Mouse (Mus musculus): Measurements from ENCODE around the gene Slc16a5. TPM values are rescaled to one million over a fixed set of nuclear protein-coding genes. Genes with fewer than 3 reads are reported as not detected.

The Slc16a5 gene
- polyA plus RNA-seq, 1 experiment from 2014 or later = 0.08 TPM

- Histone ChIP-seq H3K4me1 (replicated peaks) (peaks cover 18% of the 10 kb centered on the region), H3K36me3 (replicated peaks) (peaks cover 52% of the 10 kb centered on the region), H3K4me2 (no peak overlapping the region), H3K9me3 (replicated peaks) (no peaks in the 10 kb centered on the region), H3K27ac (replicated peaks) (no peak overlapping the region), H3K9ac (no peak overlapping the region), H3K4me3 (replicated peaks) (no peak overlapping the region), H3K27me3 (peaks cover 12% of the 10 kb centered on the region)
- no peak for ATAC-seq (ENCODE audit: insufficient read depth)
- WGBS (ENCODE audit: insufficient replicate concordance) = 82% methylated on average over 6 of the region's 6 CpGs
Measured at GRCm38 (mm10) chr11:115430561-115430960, 31.7 kb upstream of the Slc16a5 start.

- peak overlapping the region; percentile 55; the same call in 1 of the 2 replicates for H3K27ac ChIP-seq (replicated peaks)
- peaks cover 37% of the 10 kb centered on the region for H3K36me3 ChIP-seq (replicated peaks)
- no peak overlapping the region for H3K4me3 ChIP-seq (replicated peaks)
- H3K9ac ChIP-seq = no peak overlapping the region
- H3K9me3 ChIP-seq (replicated peaks) = no peaks in the 10 kb centered on the region
- WGBS (ENCODE audit: insufficient replicate concordance) = 57% methylated on average over 4 of the region's 4 CpGs
- peak; percentile 33 for ATAC-seq (ENCODE audit: insufficient read depth)
- H3K27me3 ChIP-seq = peaks cover 34% of the 10 kb centered on the region
- peaks cover 29% of the 10 kb centered on the region for H3K4me1 ChIP-seq (replicated peaks)
- no peak overlapping the region for H3K4me2 ChIP-seq
Measured at GRCm38 (mm10) chr11:115432814-115433213, 29.5 kb upstream of the Slc16a5 start.

- WGBS (ENCODE audit: insufficient replicate concordance) = 68% methylated on average over 6 of the region's 6 CpGs
- peaks cover 36% of the 10 kb centered on the region for H3K36me3 ChIP-seq (replicated peaks)
- H3K27ac ChIP-seq (replicated peaks) = peak overlapping the region; percentile 55
Measured at GRCm38 (mm10) chr11:115433342-115433741, 28.9 kb upstream of the Slc16a5 start.

GRCm38 (mm10) chr11:115435596-115436337, 26.5 kb upstream of the Slc16a5 start:
- H3K9ac ChIP-seq = no peak overlapping the region
- peaks cover 34% of the 10 kb centered on the region for H3K27me3 ChIP-seq
- WGBS (ENCODE audit: insufficient replicate concordance) = 6% methylated on average over 31 of the region's 31 CpGs

More at GRCm38 (mm10) chr11:115433342-115433741, 28.9 kb upstream of the Slc16a5 start:
- H3K4me3 ChIP-seq (replicated peaks) = no peak overlapping the region
- H3K9ac ChIP-seq = no peak overlapping the region
- no peak overlapping the region for H3K4me2 ChIP-seq
- H3K4me1 ChIP-seq (replicated peaks) = peaks cover 26% of the 10 kb centered on the region
- H3K9me3 ChIP-seq (replicated peaks) = no peaks in the 10 kb centered on the region
- H3K27me3 ChIP-seq = peaks cover 34% of the 10 kb centered on the region
- ATAC-seq (ENCODE audit: insufficient read depth) = no peak

GRCm38 (mm10) chr11:115437571-115438122, 24.6 kb upstream of the Slc16a5 start:
- 59% methylated on average over 5 of the region's 5 CpGs for WGBS (ENCODE audit: insufficient replicate concordance)
- H3K27ac ChIP-seq (replicated peaks) = no peak overlapping the region
- no peak for ATAC-seq (ENCODE audit: insufficient read depth)
- H3K9ac ChIP-seq = no peak overlapping the region
- no peaks in the 10 kb centered on the region for H3K9me3 ChIP-seq (replicated peaks)
- peaks cover 26% of the 10 kb centered on the region for H3K4me1 ChIP-seq (replicated peaks)
- H3K36me3 ChIP-seq (replicated peaks) = no peaks in the 10 kb centered on the region
- no peak overlapping the region for H3K4me2 ChIP-seq
- no peak overlapping the region for H3K4me3 ChIP-seq (replicated peaks)
- peaks cover 37% of the 10 kb centered on the region for H3K27me3 ChIP-seq

More at GRCm38 (mm10) chr11:115435596-115436337, 26.5 kb upstream of the Slc16a5 start:
- 0 out of 2 replicates have a peak overlapping the region, but pooled peaks have one; percentile 10 for H3K4me3 ChIP-seq (replicated peaks)
- H3K9me3 ChIP-seq (replicated peaks) = no peaks in the 10 kb centered on the region
- peaks cover 26% of the 10 kb centered on the region for H3K4me1 ChIP-seq (replicated peaks)
- no peak overlapping the region for H3K27ac ChIP-seq (replicated peaks)
- H3K36me3 ChIP-seq (replicated peaks) = peaks cover 14% of the 10 kb centered on the region
- peak overlapping the region; percentile 53 for H3K4me2 ChIP-seq
- no peak for ATAC-seq (ENCODE audit: insufficient read depth)

- H3K4me3 ChIP-seq (replicated peaks) = no peak overlapping the region
- H3K4me2 ChIP-seq = no peak overlapping the region
- H3K27ac ChIP-seq (replicated peaks) = no peak overlapping the region
- peaks cover 37% of the 10 kb centered on the region for H3K27me3 ChIP-seq
- H3K9me3 ChIP-seq (replicated peaks) = no peaks in the 10 kb centered on the region
- H3K4me1 ChIP-seq (replicated peaks) = peaks cover 19% of the 10 kb centered on the region
- H3K9ac ChIP-seq = no peak overlapping the region
- ATAC-seq (ENCODE audit: insufficient read depth) = no peak
- WGBS (ENCODE audit: insufficient replicate concordance) = 55% methylated on average over 3 of the region's 3 CpGs
- H3K36me3 ChIP-seq (replicated peaks) = no peaks in the 10 kb centered on the region
Measured at GRCm38 (mm10) chr11:115439326-115439725, 22.9 kb upstream of the Slc16a5 start.

- Histone ChIP-seq H3K9me3 (replicated peaks) (no peaks in the 10 kb centered on the region), H3K4me2 (no peak within 1 kb of the TSS), H3K9ac (no peak within 1 kb of the TSS), H3K36me3 (replicated peaks) (no peaks in the 10 kb centered on the region), H3K4me3 (replicated peaks) (no peak within 1 kb of the TSS), H3K4me1 (replicated peaks) (peaks cover 19% of the 10 kb centered on the region), H3K27ac (replicated peaks) (no peak within 1 kb of the TSS), H3K27me3 (peaks cover 31% of the 10 kb centered on the region)
- ATAC-seq (ENCODE audit: insufficient read depth) = no peak
- WGBS (ENCODE audit: insufficient replicate concordance) = 73% methylated on average over 9 of the region's 9 CpGs
Measured at GRCm38 (mm10) chr11:115439906-115440595, 22.2 kb upstream of the Slc16a5 start, which contains the start of gene Trim80. Trim80 (plus strand) TSS chr11:115440545.

- no peak overlapping the region for H3K4me2 ChIP-seq
- no peak overlapping the region for H3K4me3 ChIP-seq (replicated peaks)
- whole genome bisulfite sequencing (ENCODE audit: insufficient replicate concordance) = 55% methylated on average over 15 of the region's 15 CpGs
- H3K4me1 ChIP-seq (replicated peaks) = peaks cover 14% of the 10 kb centered on the region
- H3K36me3 ChIP-seq (replicated peaks) = no peaks in the 10 kb centered on the region
- H3K9me3 ChIP-seq (replicated peaks) = no peaks in the 10 kb centered on the region
- H3K27ac ChIP-seq (replicated peaks) = no peak overlapping the region
- peaks cover 17% of the 10 kb centered on the region for H3K27me3 ChIP-seq
- ATAC-seq (ENCODE audit: insufficient read depth) = no peak
- H3K9ac ChIP-seq = no peak overlapping the region
Measured at GRCm38 (mm10) chr11:115441417-115441816, 20.9 kb upstream of the Slc16a5 start.

- 36% methylated on average over 3 of the region's 3 CpGs for WGBS (ENCODE audit: insufficient replicate concordance)
- H3K9ac ChIP-seq = no peak overlapping the region
Measured at GRCm38 (mm10) chr11:115446906-115447305, 15.4 kb upstream of the Slc16a5 start.

GRCm38 (mm10) chr11:115447321-115447885, 14.9 kb upstream of the Slc16a5 start:
- Histone ChIP-seq H3K9me3 (replicated peaks) (no peaks in the 10 kb centered on the region), H3K4me1 (replicated peaks) (peaks cover 15% of the 10 kb centered on the region), H3K9ac (no peak overlapping the region), H3K4me2 (peak overlapping the region; percentile 31), H3K36me3 (replicated peaks) (no peaks in the 10 kb centered on the region), H3K27me3 (no peaks in the 10 kb centered on the region; the same call in 1 of the 2 replicates), H3K4me3 (replicated peaks) (peak overlapping the region; percentile 12; the same call in 1 of the 2 replicates), H3K27ac (replicated peaks) (peak overlapping the region; percentile 68)
- 65% methylated on average over 11 of the region's 11 CpGs for WGBS (ENCODE audit: insufficient replicate concordance)
- ATAC-seq (ENCODE audit: insufficient read depth) = no peak

More at GRCm38 (mm10) chr11:115446906-115447305, 15.4 kb upstream of the Slc16a5 start:
- ATAC-seq (ENCODE audit: insufficient read depth) = no peak
- H3K4me3 ChIP-seq (replicated peaks) = no peak overlapping the region
- H3K4me2 ChIP-seq = peak overlapping the region; percentile 31
- H3K4me1 ChIP-seq (replicated peaks) = peaks cover 15% of the 10 kb centered on the region
- H3K27ac ChIP-seq (replicated peaks) = peak overlapping the region; percentile 68
- no peaks in the 10 kb centered on the region for H3K9me3 ChIP-seq (replicated peaks)
- H3K36me3 ChIP-seq (replicated peaks) = no peaks in the 10 kb centered on the region
- H3K27me3 ChIP-seq = no peaks in the 10 kb centered on the region; the same call in 1 of the 2 replicates

Data from liver, embryonic 15.5 days (tissue).